Mouse (Mus musculus) kidney, embryonic 14.5 days (tissue): Measurements from ENCODE around the gene Emc10. TPM values are rescaled to one million over a fixed set of nuclear protein-coding genes. Genes with fewer than 3 reads are reported as not detected.
A peak's percentile ranks its signal among the peaks of the same experiment; 100 is the strongest.

Experiments used
- ATAC-seq: fragments of 200-750 bp; cut with Nextera tagmentation; 2 replicates; pipeline ENCODE4 v1.8.0; 2017; ENCODE audit warnings: moderate number of reproducible peaks, mild to moderate bottlenecking, moderate TSS enrichment, moderate library complexity; ENCODE audit not compliant: low FRiP score, low TSS enrichment
- H3K27ac ChIP-seq: fragments of 300-500 bp; sonication (generic); 2 replicates; pipeline ENCODE4 v1.5.1; 2014; ENCODE audit warnings: low read depth, mild to moderate bottlenecking, low read length, moderate library complexity, mixed read lengths
- H3K27me3 ChIP-seq: fragments of 300-500 bp; sonication (generic); 2 replicates; pipeline ENCODE4 v1.6.1; 2014; ENCODE audit warnings: mild to moderate bottlenecking, low read length; ENCODE audit not compliant: control insufficient read depth, insufficient read depth
- H3K36me3 ChIP-seq: fragments of 300-500 bp; sonication (generic); 2 replicates; pipeline ENCODE4 v1.6.1; 2014; ENCODE audit warnings: low read length, mixed read lengths; ENCODE audit not compliant: control insufficient read depth, insufficient read depth
- H3K4me1 ChIP-seq: fragments of 300-500 bp; sonication (generic); 2 replicates; pipeline ENCODE4 v1.6.1; 2014; ENCODE audit warnings: low read length, mixed read lengths; ENCODE audit not compliant: control insufficient read depth, insufficient read depth
- H3K4me2 ChIP-seq: fragments of 300-500 bp; sonication (generic); replicated peaks from 2 replicates; pipeline ENCODE4 v1.6.1; 2014; ENCODE audit warnings: low read depth, mild to moderate bottlenecking, low read length
- H3K4me3 ChIP-seq: fragments of 300-500 bp; sonication (generic); 2 replicates; pipeline ENCODE4 v1.5.1; 2014; ENCODE audit warnings: mild to moderate bottlenecking, low read length
- H3K9ac ChIP-seq: fragments of 300-500 bp; sonication (generic); 2 replicates; pipeline ENCODE4 v1.6.1; 2014; ENCODE audit warnings: low read depth, mild to moderate bottlenecking, low read length, moderate library complexity
- H3K9me3 ChIP-seq: fragments of 300-500 bp; sonication (generic); 2 replicates; pipeline ENCODE4 v1.6.1; 2016; ENCODE audit warnings: low read length; ENCODE audit not compliant: control insufficient read depth
- WGBS: fragments of 180-500 bp; shearing (Covaris S2); extraction: QIAGEN DNeasy Blood & Tissue Kit; methylation state at CpG from one replicate; pipeline ENCODE4 v1.1.7; 2014; 5-methylcytosine and 5-hydroxymethylcytosine counted together
- polyA plus RNA-seq: library from polyadenylated mRNA; unstranded; fragments of >200 nt; fragmentation: Nextera tagmentation; extraction: Ambion mirVana; gene quantifications from 2 replicates; pipeline ENCODE4 v1.2.1, GENCODE M21; 2014

Gene Emc10
- polyA plus RNA-seq, 1 experiment from 2014 or later, result 138 TPM

GRCm38 (mm10) chr7:44527483-44528398, 31.4 kb upstream of the Emc10 start:
- peaks cover 6% of the 10 kb centered on the region; the same call in 1 of the 2 replicates for H3K4me1 ChIP-seq
- peak overlapping the region; percentile 50 for H3K9ac ChIP-seq
- H3K4me3 ChIP-seq, result peak overlapping the region; percentile 38
- H3K4me2 ChIP-seq, result peak overlapping the region; percentile 74
- H3K36me3 ChIP-seq, result peaks cover 4% of the 10 kb centered on the region; the same call in 1 of the 2 replicates
- H3K27ac ChIP-seq, result no peak overlapping the region
- no peaks in the 10 kb centered on the region for H3K9me3 ChIP-seq
- peaks cover 22% of the 10 kb centered on the region for H3K27me3 ChIP-seq
- WGBS, result 5% methylated on average over 40 of the region's 40 CpGs
- peak; percentile 54 for ATAC-seq

DNA sequence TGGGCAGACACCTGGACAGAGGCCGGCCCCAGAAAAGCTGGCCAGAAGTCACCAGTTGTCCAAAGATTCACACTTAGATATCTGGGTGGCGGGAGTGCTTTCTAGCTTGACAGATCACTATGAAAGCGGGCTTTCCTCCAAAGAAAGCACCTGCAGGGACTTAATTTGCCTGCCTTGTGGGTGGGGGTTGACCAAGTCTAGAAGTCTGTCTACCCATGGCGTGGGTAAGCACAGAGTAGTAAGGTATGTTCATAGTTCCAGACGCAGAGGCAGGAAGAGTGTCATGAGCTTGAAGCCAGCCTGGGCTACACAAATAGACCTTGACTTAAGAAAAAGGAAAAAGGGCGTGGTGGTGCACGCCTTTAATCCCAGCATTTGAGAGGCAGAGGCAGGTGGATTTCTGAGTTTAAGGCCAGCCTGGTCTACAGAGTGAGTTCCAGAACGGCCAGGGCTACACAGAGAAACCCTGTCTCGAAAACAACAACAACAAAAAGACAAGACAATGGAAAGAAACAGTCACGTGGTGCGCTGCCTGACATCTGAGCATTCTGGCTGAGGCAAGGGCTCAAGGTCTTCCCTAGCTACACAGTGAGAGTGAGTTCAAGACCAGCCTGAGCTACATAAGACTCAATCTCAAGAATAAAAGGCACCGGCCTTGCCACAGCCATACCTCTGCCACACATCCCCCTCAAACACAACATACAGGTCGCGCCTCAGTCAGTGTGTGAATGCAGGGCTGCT, 30.3 kb upstream of the Emc10 start:
- ATAC-seq, result no peak
- Histone ChIP-seq H3K27ac (no peak overlapping the region), H3K4me2 (no peak overlapping the region), H3K9me3 (no peaks in the 10 kb centered on the region), H3K4me1 (peaks cover 6% of the 10 kb centered on the region; the same call in 1 of the 2 replicates), H3K27me3 (peaks cover 29% of the 10 kb centered on the region), H3K9ac (no peak overlapping the region), H3K4me3 (no peak overlapping the region), H3K36me3 (no peaks in the 10 kb centered on the region)
- WGBS, result 87% methylated on average over 14 of the region's 14 CpGs

GRCm38 (mm10) chr7:44525126-44525832, 28.9 kb upstream of the Emc10 start:
- H3K4me2 ChIP-seq, result peak overlapping the region; percentile 22; the same call in 1 of the 2 replicates
- peaks cover 6% of the 10 kb centered on the region; the same call in 1 of the 2 replicates for H3K4me1 ChIP-seq
- peaks cover 32% of the 10 kb centered on the region for H3K27me3 ChIP-seq
- H3K9me3 ChIP-seq, result no peaks in the 10 kb centered on the region
- H3K27ac ChIP-seq, result no peak overlapping the region
- no peak overlapping the region; the same call in 1 of the 2 replicates for H3K9ac ChIP-seq
- ATAC-seq, result no peak
- 15% methylated on average over 22 of the region's 22 CpGs for WGBS
- H3K4me3 ChIP-seq, result no peak overlapping the region
- no peaks in the 10 kb centered on the region for H3K36me3 ChIP-seq

DNA sequence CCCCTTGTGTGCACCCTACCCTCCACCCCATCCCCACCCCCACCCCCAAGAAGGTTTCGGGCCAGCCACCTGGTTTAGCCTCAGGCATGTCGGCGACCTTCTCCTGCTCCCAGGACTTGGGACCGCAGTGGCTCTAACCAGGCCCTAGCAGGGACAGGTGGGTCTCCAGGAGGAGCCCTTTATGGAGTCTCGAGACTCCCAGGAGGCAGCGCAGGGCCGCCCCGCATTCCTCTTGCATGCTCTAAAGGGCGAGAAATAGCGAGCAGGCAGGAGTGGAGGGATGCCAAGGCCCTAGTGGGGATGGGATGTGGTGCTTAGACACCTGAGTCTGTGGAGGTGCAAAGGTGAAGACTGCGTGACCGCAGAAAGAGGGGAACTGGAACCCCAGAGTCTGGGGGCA, 28.2 kb upstream of the Emc10 start, which contains the start of gene Mybpc2:
Gene Mybpc2, minus strand, starts transcription at position 155 of the 400 bp plus-strand sequence.
- Histone ChIP-seq H3K9me3 (no peaks in the 10 kb centered on the region), H3K4me1 (peaks cover 6% of the 10 kb centered on the region; the same call in 1 of the 2 replicates), H3K36me3 (no peaks in the 10 kb centered on the region), H3K4me3 (no peak within 1 kb of the TSS), H3K9ac (no peak within 1 kb of the TSS; the same call in 1 of the 2 replicates), H3K27ac (no peak within 1 kb of the TSS), H3K4me2 (peak within 1 kb of the TSS; percentile 22; the same call in 1 of the 2 replicates), H3K27me3 (peaks cover 32% of the 10 kb centered on the region)
- WGBS, result 30% methylated on average over 12 of the region's 12 CpGs
- no peak for ATAC-seq

DNA sequence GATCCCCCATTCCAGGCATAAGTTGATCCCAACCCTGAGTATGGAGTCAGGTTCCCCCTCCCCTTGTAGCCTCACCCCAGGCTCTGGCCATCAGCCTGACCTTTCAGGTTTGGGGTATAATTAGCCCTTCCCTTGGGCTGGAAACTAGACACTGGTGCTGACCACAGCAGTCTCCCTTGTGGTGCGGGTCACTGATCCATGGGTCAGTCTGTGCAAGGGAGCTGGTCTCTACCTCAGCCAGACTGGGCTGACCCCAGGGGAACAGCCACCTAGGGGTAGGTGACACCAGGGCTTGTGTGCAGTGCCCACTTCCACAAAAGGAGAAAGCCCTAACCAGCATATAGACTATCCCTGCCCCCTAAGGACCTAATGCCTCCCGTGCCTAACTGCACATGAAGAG, 26.7 kb upstream of the Emc10 start:
- no peak for ATAC-seq
- no peak overlapping the region for H3K4me2 ChIP-seq
- H3K4me1 ChIP-seq, result peaks cover 5% of the 10 kb centered on the region; the same call in 1 of the 2 replicates
- H3K27me3 ChIP-seq, result peaks cover 29% of the 10 kb centered on the region
- no peaks in the 10 kb centered on the region for H3K9me3 ChIP-seq
- H3K36me3 ChIP-seq, result no peaks in the 10 kb centered on the region
- 82% methylated on average over 2 of the region's 2 CpGs for WGBS
- H3K9ac ChIP-seq, result no peak overlapping the region
- no peak overlapping the region for H3K4me3 ChIP-seq
- H3K27ac ChIP-seq, result no peak overlapping the region

GRCm38 (mm10) chr7:44521710-44522109, 25.4 kb upstream of the Emc10 start:
- H3K4me3 ChIP-seq, result no peak overlapping the region
- WGBS, result 3% methylated on average over 20 of the region's 20 CpGs
- H3K4me2 ChIP-seq, result peak overlapping the region; percentile 31
- H3K9ac ChIP-seq, result no peak overlapping the region
- H3K27me3 ChIP-seq, result peaks cover 25% of the 10 kb centered on the region
- no peaks in the 10 kb centered on the region for H3K36me3 ChIP-seq
- H3K4me1 ChIP-seq, result no peaks in the 10 kb centered on the region; the same call in 1 of the 2 replicates
- H3K27ac ChIP-seq, result no peak overlapping the region
- no peak for ATAC-seq
- no peaks in the 10 kb centered on the region for H3K9me3 ChIP-seq

DNA sequence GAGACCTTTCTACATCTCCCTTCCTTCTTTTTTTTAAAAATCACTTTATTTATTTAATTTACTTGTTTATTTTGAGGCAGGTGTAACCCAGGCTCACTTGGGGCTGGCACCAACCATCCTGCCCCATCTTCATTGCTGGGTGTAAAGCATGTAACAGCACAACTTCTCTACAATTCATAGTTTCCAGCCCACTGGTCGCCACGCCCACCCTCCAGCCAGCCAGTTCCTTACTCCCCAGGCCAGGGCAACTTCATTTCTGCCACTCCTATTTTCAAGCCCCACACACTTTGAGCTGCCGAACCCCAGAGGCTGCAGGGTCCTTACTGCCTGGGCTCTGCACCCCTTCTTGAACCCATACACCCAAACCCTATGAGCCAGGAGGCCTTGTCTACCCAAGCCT, 24.7 kb upstream of the Emc10 start:
- Histone ChIP-seq H3K4me2 (no peak overlapping the region), H3K4me3 (no peak overlapping the region), H3K27ac (no peak overlapping the region), H3K9ac (no peak overlapping the region), H3K9me3 (no peaks in the 10 kb centered on the region), H3K36me3 (no peaks in the 10 kb centered on the region), H3K4me1 (no peaks in the 10 kb centered on the region; the same call in 1 of the 2 replicates), H3K27me3 (peaks cover 25% of the 10 kb centered on the region)
- no peak for ATAC-seq
- WGBS, result 73% methylated on average over 3 of the region's 3 CpGs

- Histone ChIP-seq H3K4me3 (no peak overlapping the region), H3K27me3 (peaks cover 21% of the 10 kb centered on the region), H3K4me2 (no peak overlapping the region), H3K9ac (no peak overlapping the region), H3K36me3 (no peaks in the 10 kb centered on the region), H3K27ac (no peak overlapping the region), H3K9me3 (no peaks in the 10 kb centered on the region), H3K4me1 (no peaks in the 10 kb centered on the region)
- no peak for ATAC-seq
- 69% methylated on average over 9 of the region's 9 CpGs for WGBS
Observed at GRCm38 (mm10) chr7:44519240-44519913, 23.0 kb upstream of the Emc10 start.
